Mouse (Mus musculus) frontal cortex, adult 2 months (tissue): Measurements from ENCODE around the gene Cs. TPM values are rescaled to one million over a fixed set of nuclear protein-coding genes. Genes with fewer than 3 reads are reported as not detected.
A peak's percentile ranks its signal among the peaks of the same experiment; 100 is the strongest.
"Not testable (repeated sequence)": the region's sequence is repeated elsewhere in the genome, so short reads cannot be mapped to it uniquely, and the experiment has no call there.

ENCODE experiments used
- DNase-seq, 2 experiments: peaks; one replicate each; pipeline ENCODE4 v3.0.0; 2022; ENCODE audit warnings: low spot score in 1 of 2; ENCODE audit errors: extremely low spot score in 1 of 2
- polyA plus RNA-seq: library from polyadenylated mRNA; depleted of rRNA; stranded (reverse); fragments of >200 nt; gene quantifications from 2 replicates; pipeline ENCODE4 v1.2.3, GENCODE M21; 2012

Gene Cs
- polyA plus RNA-seq, 1 experiment: 233 TPM

DNA sequence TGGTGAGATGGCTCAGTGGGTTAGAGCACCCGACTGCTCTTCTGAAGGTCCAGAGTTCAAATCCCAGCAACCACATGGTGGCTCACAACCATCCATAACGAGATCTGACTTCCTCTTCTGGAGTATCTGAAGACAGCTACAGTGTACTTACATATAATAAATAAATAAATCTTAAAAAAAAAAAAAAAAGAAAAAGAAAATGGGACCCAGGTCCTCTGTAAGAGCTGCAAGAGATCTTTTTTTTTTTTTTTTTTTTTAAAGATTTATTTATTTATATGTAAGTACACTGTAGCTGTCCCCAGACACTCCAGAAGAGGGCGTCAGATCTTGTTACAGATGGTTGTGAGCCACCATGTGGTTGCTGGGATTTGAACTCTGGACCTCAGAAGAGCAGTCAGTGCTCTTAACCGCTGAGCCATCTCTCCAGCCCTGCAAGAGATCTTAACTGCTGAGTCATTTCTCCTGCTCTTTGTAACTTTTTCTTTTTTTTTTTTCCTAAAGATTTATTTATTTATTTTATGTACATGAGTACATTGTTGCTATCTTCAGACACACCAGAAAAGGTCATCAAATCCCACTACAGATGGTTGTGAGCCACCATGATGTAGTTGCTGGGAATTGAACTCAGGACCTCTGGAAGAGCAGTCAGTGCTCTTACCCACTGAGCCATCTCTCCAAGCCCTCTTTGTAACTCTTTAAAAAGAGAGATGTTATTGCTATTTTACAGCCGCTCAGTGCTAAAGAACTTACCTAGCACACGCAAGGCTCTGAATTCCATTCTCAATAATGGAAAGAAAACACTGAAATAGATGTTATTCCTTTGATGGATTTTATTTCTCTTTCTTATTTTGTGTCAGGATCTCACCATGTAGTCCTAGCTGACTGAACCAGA is 4.9 kb upstream of the Cs start:
- not testable (repeated sequence) for DNase-seq

- DNase-seq: peak in 1 of 2 experiments; percentile 84
These were observed 2.0 kb upstream of the Cs start for GRCm38 (mm10) chr10:128335582-128335981.

DNA sequence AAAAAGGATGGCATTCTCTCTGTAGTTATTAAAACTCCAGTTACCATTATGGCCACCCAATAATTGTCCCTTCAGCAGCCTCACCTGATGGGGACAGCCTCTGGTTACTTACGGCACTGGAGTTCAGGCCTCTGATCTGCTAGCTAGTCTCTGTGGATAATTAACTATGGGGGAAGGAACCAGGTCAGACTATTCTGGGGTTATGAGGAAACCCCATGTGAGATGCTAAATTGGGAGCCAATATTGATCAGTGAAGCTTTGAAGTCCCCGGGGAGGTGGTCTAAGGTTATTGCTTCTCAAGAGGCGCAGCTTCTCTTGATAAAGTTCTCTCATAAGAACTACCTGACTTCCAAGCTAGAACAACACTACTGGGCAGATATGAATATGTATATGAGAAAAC is 1.3 kb upstream of the Cs start:
- no peak for DNase-seq

DNA sequence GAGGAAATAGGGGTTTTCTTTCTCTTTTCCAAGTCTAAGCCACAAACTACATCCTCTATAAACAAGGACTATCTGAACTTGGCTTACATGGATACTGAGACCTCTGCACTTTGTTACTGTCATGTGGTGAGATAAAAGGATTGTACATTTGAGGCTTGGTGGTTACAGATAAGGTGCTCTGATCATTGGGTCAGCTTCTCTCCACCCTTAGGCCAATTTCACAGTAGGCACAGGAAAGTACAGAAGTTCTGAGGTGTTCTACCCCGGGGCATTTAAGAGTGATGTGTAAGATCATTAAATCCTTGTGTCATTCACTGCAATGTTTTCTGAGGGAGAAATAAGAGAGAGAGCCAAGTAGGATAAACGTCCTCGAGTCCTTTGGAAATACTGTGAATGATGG is 937 bp upstream of the Cs start:
- no peak for DNase-seq

- DNase-seq: no peak
These were observed 881 bp downstream of the Cs start for GRCm38 (mm10) chr10:128338415-128338814.

GRCm38 (mm10) chr10:128338948-128339347 is 1.4 kb downstream of the Cs start:
- no peak for DNase-seq

DNA sequence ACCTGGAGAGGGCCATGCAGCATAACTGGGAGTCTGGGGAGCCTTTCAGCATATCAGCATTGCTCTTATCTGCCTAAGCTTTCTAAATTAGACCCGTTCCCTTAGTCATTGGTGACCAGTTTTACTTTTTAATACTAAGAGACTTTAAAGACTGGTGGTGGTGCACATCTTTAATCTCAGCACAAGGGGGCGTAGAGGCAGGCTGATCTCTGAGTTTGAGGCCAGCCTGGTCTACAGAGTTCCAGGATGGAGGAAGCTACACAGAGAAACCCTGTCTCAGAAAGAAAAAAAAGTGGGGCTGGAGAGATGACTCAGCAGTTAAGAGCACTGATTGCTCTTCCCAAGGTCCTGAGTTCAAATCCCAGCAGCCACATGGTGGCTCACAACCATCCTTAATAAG is 2.7 kb downstream of the Cs start:
- DNase-seq: no peak

GRCm38 (mm10) chr10:128343436-128343835 is 5.9 kb downstream of the Cs start:
- peak in 1 of 2 experiments; percentile 41 for DNase-seq

DNA sequence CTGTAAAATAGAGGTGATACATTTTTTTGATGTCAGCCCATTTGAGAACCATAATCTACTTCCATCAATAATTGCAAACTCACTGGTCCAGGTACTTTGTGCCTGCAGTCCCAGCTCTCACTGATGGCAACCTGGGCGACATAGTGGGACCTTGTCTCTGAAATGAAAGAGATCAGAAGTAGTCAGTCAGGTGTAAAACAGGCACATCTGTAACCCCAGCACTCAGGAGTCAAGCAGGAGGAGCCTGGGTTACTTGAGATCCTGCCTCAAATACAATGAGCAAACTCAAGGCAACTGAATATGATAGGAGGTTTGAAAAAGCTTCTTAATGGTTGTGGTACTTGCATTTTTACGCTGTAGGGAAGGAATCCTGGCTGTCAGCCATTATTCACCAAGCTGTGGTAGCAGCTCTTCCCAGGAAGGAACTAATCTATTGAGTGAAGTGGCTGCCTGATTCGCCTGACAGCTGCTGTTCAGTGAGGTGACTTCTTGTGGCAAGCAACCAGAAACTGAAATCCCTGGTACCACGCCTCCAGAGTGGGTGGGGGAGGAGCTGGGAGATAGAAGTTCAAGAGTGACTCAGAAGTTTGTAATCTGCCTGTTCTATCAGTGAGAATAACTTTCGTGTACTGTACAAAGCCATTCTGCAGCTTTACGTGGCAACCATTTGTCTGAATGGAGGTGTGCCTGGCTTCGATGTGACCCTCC is 7.2 kb downstream of the Cs start:
- DNase-seq: peak; percentile 49 to 84

DNA sequence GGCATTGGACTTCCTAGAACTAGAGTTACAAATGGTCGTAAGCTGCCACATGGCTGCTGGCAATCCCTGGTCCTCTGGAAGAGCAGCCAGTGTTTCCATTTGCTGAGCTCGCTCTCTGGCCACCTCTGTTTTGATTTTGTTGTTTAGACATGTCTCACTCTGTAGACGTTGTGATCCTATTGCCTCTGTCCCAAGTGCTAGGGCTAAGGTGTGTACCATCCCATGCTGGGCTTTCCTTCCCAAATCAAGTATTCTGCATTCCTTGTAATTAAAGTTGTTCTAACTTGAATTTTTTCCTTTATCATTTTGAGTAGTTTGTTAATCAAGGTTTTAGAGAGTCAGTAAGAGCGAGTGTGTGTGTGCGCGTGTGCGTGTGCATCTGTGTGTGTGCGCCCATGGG is 10.0 kb downstream of the Cs start:
- DNase-seq: no peak

- peak in 1 of 2 experiments; percentile 81 for DNase-seq
These were observed 21.3 kb downstream of the Cs start for GRCm38 (mm10) chr10:128358796-128359195.

GRCm38 (mm10) chr10:128359226-128359625 is 21.7 kb downstream of the Cs start:
- DNase-seq: no peak

- no peak for DNase-seq
These were observed 24.3 kb downstream of the Cs start for GRCm38 (mm10) chr10:128361836-128362235.

GRCm38 (mm10) chr10:128362568-128362967 is 25.0 kb downstream of the Cs start:
- peak in 1 of 2 experiments; percentile 71 for DNase-seq

GRCm38 (mm10) chr10:128367899-128368401 is 30.4 kb downstream of the Cs start:
- no peak for DNase-seq

DNA sequence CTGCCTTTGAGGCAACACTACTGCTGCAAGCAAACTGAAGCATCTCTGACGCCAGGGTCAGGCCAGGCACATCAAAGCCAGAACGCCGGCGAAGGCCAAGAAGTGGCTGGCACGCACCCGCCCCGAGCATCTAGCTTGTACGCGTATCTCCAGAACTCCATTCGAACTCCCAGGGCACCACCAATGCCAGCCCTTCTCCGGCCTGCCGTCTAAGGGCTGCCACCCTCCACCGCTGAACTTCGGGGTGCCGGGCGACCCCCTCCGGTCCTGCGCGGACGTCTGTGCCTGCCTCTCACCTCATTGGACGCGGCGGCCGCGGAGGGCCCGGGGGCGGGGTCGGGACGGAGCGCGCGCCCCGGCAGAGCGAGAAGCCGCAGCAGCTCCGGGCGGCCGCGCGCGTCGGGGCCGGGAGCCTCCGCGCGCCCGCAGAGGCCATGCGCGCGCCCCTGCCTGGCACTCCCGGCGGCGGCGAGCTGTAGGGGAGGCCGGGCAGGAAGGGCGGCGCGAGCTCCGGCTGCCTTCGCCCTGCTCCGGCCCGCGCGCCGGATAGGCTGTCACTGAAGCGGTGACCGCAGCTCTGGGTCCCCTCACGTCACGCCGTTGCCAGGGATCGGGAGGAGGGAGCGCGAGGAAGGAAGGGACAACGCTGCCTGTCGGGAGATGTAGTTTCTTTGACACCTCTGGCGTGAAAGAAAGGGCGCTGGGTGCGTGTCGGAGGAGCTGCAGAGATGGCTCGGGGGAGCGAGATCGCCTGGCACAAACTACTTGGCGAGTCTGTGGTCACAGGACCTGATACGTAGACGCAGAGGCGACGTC is 31.1 kb downstream of the Cs start, which contains the start of gene Coq10a:
TSS of gene Coq10a (minus strand) at position 596 of the 816 bp plus-strand sequence.
- peak; percentile 95 for DNase-seq

DNA sequence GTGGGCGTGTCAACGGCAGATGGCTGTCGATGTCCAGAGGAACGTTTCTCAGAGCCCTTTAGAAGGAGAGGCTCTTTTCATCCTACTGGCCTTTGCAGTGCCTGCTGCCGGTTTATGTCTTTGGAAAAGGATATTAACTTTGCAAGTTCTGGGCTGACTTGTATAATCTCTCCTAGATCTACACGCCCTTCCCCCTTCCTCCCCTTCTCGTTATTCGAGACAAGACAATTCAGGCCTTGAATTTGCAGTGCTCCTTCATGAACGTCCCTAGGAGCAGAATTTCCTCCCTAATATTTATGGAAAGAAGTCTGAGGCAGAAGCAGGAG is 31.6 kb downstream of the Cs start:
- DNase-seq: no peak

- DNase-seq: no peak
These were observed 32.1 kb downstream of the Cs start for GRCm38 (mm10) chr10:128369599-128369998.

- no peak for DNase-seq
These were observed 32.5 kb downstream of the Cs start for GRCm38 (mm10) chr10:128370021-128370420.

- no peak for DNase-seq
These were observed 33.1 kb downstream of the Cs start for GRCm38 (mm10) chr10:128370601-128371000.

GRCm38 (mm10) chr10:128372142-128372541 is 34.6 kb downstream of the Cs start:
- DNase-seq: no peak
